Mouse (Mus musculus) lung, postnatal 0 days (tissue): ENCODE results near the gene Trim13.

Source experiments
- CTCF ChIP-seq: IDR thresholded peaks from 2 replicates; pipeline ENCODE4 v1.5.1; 2016; ENCODE audit warnings: antibody characterized with exemption, mild to moderate bottlenecking
- EP300 ChIP-seq: IDR thresholded peaks from 2 replicates; pipeline ENCODE4 v1.6.1; 2016; ENCODE audit warnings: antibody characterized with exemption, mild to moderate bottlenecking, control low read depth

DNA sequence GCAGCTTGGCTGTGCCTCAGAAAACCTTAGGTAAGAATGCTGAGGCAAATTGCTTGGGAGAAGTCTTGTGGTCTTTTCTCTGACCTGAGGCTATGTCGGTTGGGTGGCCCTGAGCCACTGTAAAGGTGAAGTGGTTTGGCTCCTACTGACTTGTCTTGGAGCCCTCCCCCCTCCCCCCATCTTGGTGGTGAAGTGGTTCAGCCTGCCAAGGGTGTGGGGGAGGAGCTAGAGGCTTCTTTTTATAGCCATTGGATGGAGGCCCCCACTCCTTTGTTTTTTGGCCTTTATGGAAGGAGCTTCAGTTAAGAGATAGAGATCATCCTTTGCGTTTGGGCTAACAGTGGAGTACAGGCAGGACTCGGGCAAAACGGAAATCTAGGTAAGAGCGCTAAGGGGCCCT lies at the start of gene Trim13:
- TF ChIP-seq EP300, result no peak
- no peak for TF ChIP-seq CTCF
